Mouse (Mus musculus) spleen, adult 12 weeks (tissue): ENCODE data around the gene Eif3i.
"Not testable (repeated sequence)": the region's sequence is repeated elsewhere in the genome, so short reads cannot be mapped to it uniquely, and the experiment has no call there.

Experiments used
- DNase-seq: peaks from one replicate; pipeline ENCODE4 v3.0.0; 2022; ENCODE audit warnings: low spot score

The Eif3i gene

DNA sequence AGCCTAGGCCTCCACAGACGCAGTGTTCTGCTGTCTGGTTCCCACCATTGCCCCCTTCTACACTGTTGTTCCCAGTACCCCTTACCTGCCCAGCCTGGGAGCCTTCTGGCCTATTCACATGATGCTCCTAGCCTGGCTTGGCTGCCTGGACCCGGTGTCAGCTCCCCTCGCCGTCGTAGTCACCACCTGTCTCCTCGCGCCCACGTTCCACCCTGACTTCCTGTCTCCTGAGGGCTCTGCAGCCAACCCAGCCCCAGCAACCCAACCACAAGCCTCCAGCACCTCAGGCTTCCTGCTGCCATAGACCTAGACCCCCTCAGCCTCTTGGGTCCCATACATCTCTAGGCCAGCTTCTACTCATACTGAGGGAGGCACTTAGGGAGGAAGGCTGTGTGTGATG lies 27.0 kb downstream of the Eif3i start, which contains the start of gene Lck:
Gene Lck, minus strand, starts transcription at position 212 of the 400 bp plus-strand sequence.
- peak; percentile 23 for DNase-seq

DNA sequence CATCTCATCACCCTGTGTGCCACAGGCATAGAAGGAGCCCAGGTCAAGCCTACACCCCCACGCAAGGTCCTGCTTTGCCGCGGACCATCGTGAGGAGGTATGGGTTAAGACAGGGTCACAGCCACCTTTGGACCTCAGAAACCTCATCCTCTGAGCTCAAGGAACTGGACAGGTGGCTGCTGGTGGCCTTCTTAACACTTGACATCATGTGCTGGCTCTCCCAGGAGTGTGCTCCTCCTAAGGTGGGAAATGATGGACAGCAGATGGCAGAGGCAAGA lies 27.4 kb downstream of the Eif3i start:
- no peak for DNase-seq

DNA sequence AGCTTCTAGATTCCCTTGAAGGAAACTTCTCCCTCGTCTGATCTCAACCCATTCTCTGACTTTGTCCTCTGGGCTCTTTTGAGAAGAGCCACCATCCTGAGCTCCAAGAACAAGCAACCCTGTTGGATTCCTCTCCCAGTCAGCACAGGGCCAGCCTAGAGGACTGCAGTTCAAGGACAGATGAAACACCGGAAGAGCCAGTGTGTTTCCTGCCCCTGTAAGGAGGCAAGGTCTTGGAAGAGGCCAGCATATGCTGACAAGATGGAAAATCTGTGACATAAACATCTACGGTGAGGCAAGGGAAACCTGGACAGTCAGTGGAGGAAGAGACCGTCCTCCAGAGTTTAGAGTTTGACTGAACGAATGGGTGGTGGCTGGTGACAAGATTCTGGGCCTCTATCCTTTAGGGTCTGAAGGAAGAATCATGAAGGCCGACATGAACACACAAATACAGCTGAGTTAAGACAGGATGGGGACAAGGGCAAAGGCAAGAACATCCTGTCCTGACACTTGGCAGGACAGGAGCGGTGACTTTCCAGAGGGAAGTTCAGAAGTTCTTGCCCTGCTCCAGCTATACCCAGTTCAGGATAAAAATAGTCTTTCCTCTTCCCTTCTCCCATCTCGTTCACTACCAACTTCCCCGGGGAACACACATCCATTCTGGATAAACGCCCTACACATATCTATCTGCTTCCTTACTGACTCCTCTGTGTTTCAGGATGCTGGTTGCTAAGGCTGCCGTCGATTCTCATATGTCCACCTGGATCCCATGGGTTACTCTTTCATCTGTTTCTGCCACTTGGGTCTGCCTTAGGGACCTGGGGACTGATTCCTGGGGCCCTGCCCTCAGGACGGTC lies 28.0 kb downstream of the Eif3i start:
- no peak for DNase-seq

DNA sequence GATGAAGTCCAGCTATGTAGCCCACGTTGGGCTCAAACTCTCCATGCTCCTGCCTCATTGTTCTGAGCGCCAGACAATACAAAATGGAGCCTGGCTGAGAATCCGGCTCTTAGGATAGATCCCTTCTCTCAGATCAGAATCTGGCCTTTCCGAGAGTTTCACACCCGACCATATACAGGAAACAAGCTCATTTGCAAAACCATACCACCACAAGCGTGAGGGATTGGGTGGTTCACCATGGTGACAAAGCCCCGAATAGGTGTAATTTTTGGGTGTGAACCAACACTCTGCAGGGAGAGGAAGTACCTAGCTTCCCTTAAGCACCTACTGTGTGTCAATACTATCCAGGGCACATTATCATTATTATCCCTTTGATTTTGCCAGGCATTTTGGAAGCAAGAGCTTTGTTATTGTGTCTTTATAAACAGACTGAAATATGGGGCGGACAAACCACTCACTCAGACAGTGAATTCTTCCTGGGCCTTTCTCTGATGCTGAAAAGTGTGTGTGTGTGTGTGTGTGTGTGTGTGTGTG lies 28.8 kb downstream of the Eif3i start:
- no peak for DNase-seq

DNA sequence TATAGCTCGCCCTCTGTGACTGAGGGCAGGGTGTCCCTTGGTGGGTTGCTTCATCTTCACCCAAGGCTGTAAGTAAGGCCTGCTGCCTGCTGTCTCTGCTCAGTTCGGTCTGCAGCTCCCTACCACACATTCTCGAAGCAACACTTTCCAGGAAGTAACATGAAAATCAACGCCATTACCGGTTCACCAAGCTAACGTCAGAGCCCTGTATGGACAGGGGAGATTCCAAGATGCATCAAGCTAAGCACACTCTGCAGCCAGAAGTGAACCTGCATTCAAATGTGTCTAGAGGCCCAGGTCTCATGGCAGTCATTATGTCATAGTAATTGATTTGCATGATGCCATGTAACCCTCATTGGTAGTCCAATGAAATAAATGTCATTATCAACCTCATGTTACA lies 30.4 kb downstream of the Eif3i start:
- DNase-seq = no peak

DNA sequence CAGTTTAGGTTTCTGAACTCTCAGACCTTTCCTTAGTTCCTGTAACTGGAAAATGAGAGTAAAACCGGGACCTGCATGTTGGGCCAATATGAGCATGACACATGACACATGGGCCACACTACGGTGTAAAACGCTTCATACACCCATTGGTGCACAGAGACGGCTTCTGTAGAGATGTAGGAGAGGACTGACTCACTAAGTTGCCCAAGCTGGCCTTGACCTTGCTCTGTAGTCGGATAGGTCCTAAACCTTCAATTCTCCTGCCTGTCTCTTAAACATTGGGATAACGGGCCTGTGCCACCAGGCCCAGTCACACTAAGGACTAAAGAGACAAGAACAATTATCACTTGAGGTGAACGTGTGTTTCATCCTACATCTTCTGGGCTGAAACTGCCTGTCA lies 32.1 kb downstream of the Eif3i start:
- no peak for DNase-seq

DNA sequence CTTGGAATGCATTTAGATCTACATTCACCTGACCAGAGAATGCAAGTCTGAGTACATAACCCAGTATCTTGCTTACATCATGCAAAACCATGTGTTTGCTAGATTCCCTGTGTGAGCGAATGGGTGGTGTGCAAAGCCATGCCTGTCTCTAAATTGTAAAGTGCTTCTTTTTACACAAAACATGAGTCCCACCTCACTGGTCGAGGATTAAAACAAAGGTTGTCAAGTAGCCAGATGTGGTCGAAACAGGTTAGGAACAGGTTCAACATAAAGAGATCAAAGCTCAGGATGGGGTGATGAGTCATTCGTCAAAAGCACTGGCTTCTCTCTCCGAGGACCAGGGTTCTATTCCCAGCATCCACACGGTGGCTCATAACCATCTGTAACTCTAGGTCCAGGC lies 35.3 kb downstream of the Eif3i start:
- no peak for DNase-seq

DNA sequence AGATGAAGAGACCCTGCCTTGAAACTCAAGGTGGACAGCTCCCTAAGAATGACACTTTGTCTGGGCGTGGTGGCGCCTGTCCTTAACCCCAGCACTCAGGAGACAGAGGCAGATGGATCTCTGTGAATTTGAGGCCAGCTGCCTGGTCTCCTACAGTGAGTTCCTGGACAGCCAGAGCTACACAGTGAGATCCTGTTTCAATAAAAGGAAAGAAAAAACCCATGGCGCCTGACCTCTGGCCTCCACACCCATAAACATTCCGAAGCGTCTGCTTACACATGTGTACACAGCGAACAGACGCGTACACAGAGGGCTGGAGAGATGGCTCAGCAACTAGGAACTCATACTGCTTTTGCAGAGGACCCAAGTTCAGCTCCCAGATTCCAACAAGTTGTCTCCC lies 36.7 kb downstream of the Eif3i start:
- DNase-seq = no peak

DNA sequence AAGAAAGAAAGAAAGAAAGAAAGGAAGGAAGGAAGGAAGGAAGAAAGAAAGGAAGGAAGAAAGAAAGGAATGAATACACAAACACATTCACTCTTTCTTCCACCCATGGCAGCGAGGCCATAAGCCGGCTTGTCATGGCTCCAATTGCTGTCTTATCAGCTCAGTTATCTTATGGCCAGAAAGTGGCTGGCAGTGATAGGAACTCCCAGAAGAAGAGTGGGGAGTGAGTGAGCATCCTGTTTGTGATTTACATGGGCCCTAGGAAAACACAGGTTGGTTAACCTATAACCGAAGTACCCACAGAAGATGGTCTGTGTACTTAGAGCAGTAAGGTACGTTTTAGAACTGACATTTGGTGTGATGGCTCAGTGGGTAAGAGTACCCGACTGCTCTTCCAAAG lies 39.3 kb downstream of the Eif3i start:
- no peak for DNase-seq

DNA sequence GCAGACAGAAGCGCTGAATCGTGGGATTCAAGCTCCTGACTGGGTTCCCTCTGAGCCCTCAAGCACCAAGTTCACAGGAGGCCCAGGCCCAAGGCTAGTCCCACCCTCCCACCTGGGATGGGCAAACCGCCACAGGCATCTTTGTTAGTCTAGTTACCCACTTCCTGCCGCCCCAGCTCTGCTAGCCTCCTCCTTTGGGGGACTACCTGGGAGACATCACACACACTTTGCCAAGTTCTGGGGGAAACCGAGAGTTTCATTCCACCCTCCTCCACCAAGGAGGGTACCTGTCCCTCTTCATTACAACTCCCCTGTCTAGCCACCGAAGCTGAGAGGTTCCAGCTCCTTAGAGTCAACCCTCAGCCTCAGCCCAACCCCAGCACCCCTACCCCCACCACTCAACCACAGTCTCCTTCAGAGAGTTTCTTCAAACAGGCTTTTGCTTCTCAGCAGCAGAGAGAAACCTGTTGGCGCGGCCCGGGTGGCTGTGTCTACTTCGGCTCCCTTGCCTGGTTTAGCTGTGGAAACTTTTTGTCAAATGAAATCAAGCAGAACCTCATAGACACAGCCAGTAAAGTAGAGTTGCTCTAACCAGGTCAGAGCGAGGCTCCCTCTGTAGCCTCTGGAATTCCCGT lies 42.0 kb downstream of the Eif3i start:
- DNase-seq = no peak

DNA sequence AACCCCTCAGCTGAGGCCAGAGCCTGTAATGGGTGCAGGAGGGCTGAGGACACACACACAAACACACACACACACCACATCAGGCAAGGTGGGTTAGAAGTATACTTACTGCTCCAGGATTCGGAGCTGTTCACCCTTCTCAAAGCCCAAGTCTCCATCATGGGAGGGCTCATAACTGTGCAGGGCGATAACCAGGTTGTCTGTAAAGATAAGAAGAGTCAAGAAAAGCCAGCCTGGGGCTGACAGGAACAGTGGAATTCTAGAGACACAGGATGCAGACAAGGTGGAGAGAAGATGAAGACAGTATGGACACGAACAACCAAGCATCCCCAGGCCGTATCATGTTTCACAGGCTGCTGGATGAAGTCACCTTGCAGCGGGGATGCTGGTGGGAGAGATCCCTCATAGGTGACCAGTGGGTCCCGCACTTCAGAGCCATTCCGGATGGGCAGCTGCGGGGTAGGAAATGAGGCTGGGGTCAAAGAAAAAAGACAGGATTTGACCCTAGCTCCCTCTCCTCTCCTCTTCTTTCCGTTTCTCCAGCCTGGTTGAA lies 43.1 kb downstream of the Eif3i start:
- peak; percentile 41 for DNase-seq

DNA sequence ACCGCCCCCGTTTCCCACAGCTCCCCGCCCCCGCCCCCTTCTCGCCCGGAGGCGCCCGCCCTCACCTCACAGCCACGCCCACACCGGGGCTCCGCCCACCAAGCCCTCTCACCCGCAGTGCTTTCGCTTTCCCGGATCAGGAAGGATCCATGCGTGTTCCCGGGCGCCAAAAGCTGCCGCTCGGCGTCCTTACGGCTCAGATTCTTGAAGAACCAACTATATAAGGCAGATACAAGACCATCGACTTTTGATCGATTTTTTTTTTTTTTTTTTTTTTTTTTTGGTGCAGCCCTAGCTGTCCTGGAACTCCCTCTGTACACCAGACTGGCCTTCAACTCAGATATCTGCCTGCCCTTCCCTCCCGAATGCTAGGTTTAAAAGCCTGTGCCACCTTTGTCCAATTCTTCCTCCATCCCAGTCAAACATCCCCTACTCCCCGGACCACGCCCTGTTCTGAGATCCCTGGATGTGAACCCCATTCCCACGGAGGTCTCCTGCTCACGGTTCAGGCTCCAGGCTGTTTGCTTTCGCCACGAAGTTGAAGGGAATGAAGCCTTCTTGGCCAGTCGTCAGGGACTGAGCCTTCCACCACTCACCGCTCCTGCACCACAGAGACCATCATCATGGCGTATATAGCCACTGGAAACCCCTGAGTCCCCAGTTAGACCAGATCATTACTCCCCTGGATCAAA lies 43.8 kb downstream of the Eif3i start:
- DNase-seq = peak; percentile 87

DNA sequence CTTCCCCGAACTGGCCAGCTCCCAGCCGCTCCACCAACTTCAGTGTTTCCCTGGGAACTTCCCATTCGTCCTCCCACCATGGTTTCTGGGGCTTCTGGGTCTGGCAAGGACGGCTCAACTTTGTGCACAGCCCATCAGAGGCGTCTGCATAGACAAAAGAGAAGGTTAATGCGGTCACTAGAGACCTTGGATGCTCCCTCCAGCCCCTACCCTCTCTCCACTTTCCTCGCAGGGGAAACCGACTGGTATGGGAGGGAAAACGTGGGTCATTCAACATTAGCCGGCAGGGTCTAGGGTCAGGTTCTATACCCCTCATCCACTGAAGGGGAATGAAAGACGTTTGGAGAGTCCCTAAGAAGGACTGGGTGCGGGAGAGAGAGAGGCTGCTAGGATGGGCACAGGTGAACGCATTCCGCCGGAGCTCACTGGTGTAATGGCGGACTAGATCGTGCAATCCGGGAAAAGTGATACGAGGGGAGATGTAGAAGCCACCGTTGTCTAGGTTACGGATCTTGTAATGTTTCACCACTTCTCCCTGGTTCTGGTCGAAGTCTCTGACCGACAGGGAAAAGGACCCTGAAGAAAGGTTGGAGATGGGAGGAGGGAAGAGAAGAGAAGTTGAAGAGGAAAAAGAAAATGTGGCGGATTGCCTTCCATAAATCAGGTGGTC lies 44.5 kb downstream of the Eif3i start:
- DNase-seq = no peak

DNA sequence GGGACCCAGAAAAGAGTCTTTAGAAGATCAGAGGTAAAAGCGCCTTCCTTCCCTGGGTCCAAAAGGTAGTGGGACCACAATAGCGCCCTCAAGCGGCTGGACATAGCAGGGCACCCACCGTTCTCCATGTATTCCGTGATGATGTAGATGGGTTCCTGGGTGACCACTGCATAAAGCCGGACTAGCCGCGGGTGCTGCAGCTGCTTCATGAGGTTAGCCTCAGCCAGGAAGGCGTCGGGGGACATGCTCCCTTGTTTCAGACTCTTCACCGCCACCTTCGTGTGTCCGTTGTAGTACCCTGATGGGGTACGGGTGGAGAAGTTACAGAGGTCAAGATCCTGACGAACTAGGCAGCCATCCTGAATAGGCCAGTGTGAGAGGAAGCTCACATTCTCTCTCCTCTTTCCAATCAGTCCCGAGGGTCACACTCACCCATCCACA lies 45.0 kb downstream of the Eif3i start:
- DNase-seq = peak; percentile 58

DNA sequence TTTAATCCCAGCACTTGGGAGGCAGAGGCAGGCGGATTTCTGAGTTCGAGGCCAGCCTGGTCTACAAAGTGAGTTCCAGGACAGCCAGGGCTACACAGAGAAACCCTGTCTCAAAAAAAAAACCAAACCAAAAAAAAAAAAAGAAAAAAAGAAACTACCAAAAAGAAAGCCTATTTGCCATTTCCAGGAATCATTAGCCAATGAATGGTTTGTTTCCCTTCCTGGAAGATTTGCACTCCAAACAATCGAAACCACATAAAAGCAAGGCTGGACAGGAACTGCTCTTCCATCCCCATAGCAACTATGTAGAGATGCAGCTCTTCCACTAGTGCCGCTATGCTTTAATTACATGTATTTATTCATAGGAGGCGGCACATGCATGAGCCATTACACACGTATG lies 45.9 kb downstream of the Eif3i start:
- not testable (repeated sequence) for DNase-seq

DNA sequence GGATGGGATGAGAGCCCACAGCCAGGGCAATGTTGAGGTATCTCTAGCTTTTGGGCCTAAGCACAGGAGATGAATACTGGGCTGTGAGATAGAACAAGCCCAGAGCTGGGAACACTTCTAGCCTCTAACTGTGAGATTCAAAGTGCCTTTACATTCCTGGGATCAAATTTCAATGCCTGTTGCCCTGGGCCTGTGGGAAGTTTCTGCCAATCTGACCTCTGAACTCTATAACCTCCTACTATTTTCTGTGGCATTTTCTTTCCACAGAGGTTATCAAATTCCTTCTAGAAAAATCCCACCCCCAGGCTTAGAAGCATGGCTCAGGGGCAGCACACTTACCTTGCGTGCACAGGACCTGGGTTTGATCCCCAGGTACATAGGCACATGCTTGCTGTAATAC lies 50.2 kb downstream of the Eif3i start:
- no peak for DNase-seq

DNA sequence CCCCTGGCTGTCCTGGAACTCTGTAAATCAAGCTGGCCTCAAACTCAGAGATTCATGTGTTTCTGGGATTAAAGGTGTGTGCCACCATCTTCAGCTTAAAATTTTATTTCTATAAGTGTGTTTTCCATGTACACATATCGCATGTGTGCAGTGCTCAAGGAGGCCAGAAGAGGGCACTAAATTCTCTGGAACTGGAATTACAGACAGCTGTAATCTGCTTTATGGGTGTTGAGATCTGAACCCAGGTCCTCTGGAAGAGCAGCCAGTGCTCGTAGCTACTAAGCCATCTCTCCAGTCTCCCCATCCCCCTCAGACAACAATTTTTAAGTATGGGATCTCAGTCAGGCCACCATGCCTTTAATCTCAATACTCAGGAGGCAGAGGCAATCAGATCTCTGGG lies 51.1 kb downstream of the Eif3i start:
- peak; percentile 35 for DNase-seq

DNA sequence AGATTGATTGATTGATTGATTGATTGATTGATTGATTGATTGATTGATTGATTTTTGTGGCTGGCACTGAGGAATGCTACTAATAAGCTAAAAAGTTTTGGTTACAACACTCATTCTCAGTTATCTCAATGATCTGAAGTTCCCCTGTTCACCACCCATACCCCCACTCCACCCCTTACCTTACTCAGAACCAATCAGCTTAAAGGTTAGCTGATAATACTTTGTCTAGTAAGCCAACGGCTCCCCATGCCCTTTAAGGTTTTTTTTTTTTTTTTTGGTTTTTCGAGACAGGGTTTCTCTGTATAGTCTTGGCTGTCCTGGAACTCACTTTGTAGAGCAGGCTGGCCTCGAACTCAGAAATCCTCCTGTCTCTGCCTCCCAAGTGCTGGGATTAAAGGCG lies 52.8 kb downstream of the Eif3i start:
- DNase-seq = not testable (repeated sequence)

DNA sequence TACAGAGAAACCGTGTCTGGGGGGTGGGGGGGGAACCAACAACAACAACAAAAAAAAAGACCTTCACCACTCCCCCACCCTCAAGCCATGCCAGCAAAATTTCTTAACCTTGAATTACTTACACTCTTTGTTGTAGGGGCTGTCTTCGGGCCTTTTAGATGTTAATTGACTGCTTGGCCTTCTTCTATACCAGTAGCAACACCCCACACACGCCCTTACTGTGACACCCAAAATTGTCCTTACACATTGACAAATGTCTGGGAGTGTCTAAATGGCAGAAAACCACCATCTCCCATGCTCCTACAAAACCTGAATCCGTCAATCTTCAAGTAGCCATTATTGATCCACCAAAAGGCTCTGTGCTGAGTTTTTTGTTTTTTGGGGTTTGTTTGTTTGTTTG lies 56.3 kb downstream of the Eif3i start:
- DNase-seq = no peak

DNA sequence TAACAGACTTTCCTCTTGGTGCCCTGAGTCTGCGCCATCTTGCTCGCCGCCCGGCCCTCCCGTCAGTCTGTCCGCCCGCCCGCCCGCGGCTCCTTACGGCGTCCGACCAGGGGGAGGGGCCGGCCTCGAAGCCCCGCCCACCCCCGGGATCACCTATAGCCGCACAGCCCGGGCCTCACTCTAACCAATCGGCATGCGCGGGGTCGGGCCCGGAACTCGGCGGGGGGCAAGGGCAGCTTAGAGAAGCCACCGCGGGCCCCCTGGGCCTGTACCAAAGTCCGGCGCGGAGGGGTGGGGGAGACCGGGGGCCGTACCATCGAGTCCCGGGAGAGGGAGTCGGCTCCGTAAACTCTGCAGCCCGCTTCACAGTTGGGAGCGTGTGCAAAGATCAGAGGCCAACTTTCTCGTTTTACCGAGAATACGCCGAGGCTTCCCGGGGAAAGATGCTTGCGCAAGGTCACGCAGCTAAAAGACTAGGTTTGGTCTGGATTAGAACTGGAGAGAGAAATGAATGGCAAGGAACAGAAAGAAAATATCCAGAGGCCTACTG lies 57.8 kb downstream of the Eif3i start, which contains the start of gene Hdac1:
Gene Hdac1, minus strand, starts transcription at position 122 of the 550 bp plus-strand sequence.
- DNase-seq = peak; percentile 90
